Mouse (Mus musculus) embryonic facial prominence, embryonic 10.5 days (tissue): ENCODE measurements around the gene Hipk3. TPM values are rescaled to one million over a fixed set of nuclear protein-coding genes. Genes with fewer than 3 reads are reported as not detected.

ENCODE experiments used
- DNase-seq: peaks from one replicate; pipeline ENCODE4 v3.0.0-alpha.2; 2017; ENCODE audit warnings: low spot score
- H3K27ac ChIP-seq: fragments of 300-500 bp; sonication (generic); replicated peaks from 2 replicates; pipeline ENCODE4 v1.5.1; 2016; ENCODE audit warnings: mild to moderate bottlenecking
- H3K27me3 ChIP-seq: fragments of 300-500 bp; sonication (generic); replicated peaks from 2 replicates; pipeline ENCODE4 v1.6.1; 2016; ENCODE audit warnings: low read depth, mild to moderate bottlenecking; ENCODE audit not compliant: poor library complexity, severe bottlenecking
- H3K36me3 ChIP-seq: fragments of 300-500 bp; sonication (generic); replicated peaks from 2 replicates; pipeline ENCODE4 v1.6.1; 2016; ENCODE audit warnings: mild to moderate bottlenecking, moderate library complexity
- H3K4me1 ChIP-seq: fragments of 300-500 bp; sonication (generic); 2 replicates; pipeline ENCODE4 v1.6.1; 2016
- H3K4me3 ChIP-seq: fragments of 300-500 bp; sonication (generic); 2 replicates; pipeline ENCODE4 v1.5.1; 2016; ENCODE audit warnings: mild to moderate bottlenecking, moderate library complexity
- H3K9me3 ChIP-seq: fragments of 300-500 bp; sonication (generic); 2 replicates; pipeline ENCODE4 v1.6.1; 2016; ENCODE audit warnings: mild to moderate bottlenecking
- WGBS: fragments of 180-500 bp; shearing (Covaris S2); methylation state at CpG from one replicate; pipeline ENCODE4 v1.1.7; 2016; 5-methylcytosine and 5-hydroxymethylcytosine counted together
- polyA plus RNA-seq: library from polyadenylated mRNA; unstranded; fragments of >200 nt; fragmentation: Nextera tagmentation; extraction: Ambion mirVana; gene quantifications from 2 replicates; pipeline ENCODE4 v1.2.1, GENCODE M21; 2016

Hipk3 gene
- polyA plus RNA-seq, 1 experiment from 2014 or later: 10.6 TPM

DNA sequence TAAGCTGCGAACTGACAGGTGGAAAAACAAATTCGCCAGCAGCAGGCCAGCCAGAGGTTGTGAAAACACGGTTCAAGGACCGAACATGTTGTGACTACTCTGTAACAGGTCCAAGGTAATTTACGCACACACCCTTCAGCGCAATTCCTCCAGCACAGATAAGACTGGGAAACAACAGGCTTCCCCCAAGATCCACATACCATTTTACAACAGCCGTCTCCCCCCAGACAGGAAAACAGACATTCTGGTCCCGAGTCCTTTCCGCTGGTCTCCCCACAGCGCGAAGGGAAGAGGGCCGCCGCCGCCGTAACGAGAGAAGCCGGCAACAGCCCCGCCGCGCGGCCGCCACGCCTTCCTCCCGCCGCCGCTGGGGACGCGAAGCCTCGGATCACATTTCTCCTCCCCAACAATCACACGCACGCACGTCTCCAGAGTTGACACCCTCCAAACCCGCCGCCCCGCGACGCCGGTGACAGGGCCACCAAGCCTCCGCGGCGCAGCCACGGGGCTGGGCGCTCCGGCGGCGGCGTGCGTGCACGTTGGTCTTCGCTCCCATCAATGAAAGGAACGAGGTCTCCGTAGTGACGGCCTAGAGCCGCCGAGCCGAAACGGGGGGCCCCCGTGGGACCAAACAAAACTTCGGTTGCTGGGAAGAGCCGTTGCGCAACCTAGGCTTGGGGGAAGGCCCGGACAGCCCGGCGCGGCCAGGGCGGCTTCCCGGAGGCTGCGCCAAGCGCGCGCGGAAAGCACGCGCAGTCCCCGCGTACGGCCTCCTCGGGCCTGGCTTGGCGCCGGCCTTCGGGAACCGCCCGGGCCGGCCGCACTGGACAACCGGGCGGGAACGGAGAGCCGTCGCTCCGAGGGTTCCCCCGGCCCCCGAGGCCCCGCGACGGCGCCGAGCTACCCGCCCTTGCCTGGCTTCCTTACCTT lies 960 bp downstream of the Hipk3 start:
- peak overlapping the region; percentile 87 for H3K4me3 ChIP-seq
- no peaks in the 10 kb centered on the region for H3K9me3 ChIP-seq
- under 1% methylated on average over 99 of the region's 99 CpGs for WGBS

GRCm38 (mm10) chr2:104491221-104491795 lies 2.9 kb downstream of the Hipk3 start:
- 54% methylated on average over 2 of the region's 2 CpGs for WGBS
- H3K9me3 ChIP-seq: no peaks in the 10 kb centered on the region
- no peak for DNase-seq
- H3K4me1 ChIP-seq: peaks cover 29% of the 10 kb centered on the region
- H3K4me3 ChIP-seq: no peak overlapping the region
- H3K36me3 ChIP-seq: no peaks in the 10 kb centered on the region
- peaks cover 13% of the 10 kb centered on the region for H3K27me3 ChIP-seq
- H3K27ac ChIP-seq: no peak overlapping the region

More for the DNA sequence above, 960 bp downstream of the Hipk3 start:
- no peaks in the 10 kb centered on the region for H3K36me3 ChIP-seq
- peak; percentile 88 for DNase-seq
- peak overlapping the region; percentile 100 for H3K27ac ChIP-seq
- H3K4me1 ChIP-seq: peaks cover 32% of the 10 kb centered on the region
- peaks cover 23% of the 10 kb centered on the region for H3K27me3 ChIP-seq

DNA sequence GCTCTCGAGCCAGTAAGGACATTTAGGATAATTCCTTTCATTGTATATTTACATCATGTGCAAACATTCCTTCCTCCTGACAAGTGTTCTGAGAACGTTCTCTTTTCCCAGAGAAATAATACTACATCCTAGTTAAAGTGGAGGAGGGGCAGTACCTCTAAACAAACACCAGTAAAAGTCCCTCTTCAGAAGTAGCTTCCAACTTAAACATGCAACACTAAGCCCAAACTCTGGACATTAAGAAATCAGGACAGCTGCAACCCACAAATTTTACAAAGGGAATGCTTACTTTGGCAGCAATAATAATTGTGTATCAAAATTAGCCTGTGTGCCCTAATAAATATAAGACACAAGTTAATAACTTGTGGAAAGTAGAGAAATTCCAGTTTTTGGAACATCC lies 3.5 kb downstream of the Hipk3 start:
- Histone ChIP-seq H3K27ac (no peak overlapping the region), H3K9me3 (no peaks in the 10 kb centered on the region), H3K36me3 (no peaks in the 10 kb centered on the region), H3K4me1 (peaks cover 24% of the 10 kb centered on the region), H3K4me3 (no peak overlapping the region), H3K27me3 (peaks cover 8% of the 10 kb centered on the region)
- no peak for DNase-seq
- 69% methylated on average over 2 of the region's 2 CpGs for WGBS

DNA sequence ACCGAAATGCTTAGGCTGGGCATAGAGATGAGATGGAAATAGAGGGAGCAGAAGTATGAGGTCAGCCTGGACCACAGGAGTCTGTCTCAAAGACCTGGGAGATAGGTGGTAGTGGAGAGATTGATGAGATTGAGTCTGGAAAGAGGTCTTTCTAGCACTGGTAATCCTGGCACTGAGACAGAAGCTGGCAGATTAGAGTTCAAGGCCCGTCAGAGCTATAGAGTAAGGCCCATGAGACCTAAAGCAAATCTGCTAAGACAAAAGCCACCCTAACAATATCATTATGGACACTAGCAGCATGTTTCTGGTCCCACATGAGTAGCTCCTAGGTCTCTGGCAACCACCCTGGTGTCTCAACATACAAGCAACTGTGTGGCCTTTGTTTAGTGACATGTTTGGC lies 4.4 kb downstream of the Hipk3 start:
- Histone ChIP-seq H3K36me3 (no peaks in the 10 kb centered on the region), H3K4me1 (peaks cover 15% of the 10 kb centered on the region), H3K27me3 (no peaks in the 10 kb centered on the region), H3K4me3 (no peak overlapping the region), H3K9me3 (no peaks in the 10 kb centered on the region), H3K27ac (no peak overlapping the region)
- 90% methylated on average over 2 of the region's 2 CpGs for WGBS
- DNase-seq: no peak

GRCm38 (mm10) chr2:104484438-104484837 lies 9.8 kb downstream of the Hipk3 start:
- H3K27me3 ChIP-seq: no peaks in the 10 kb centered on the region
- no peaks in the 10 kb centered on the region for H3K9me3 ChIP-seq
- H3K27ac ChIP-seq: no peak overlapping the region
- no peak for DNase-seq
- WGBS: 76% methylated on average over 5 of the region's 5 CpGs
- no peaks in the 10 kb centered on the region for H3K4me1 ChIP-seq
- H3K36me3 ChIP-seq: peaks cover 4% of the 10 kb centered on the region; the same call in 1 of the 2 replicates
- no peak overlapping the region for H3K4me3 ChIP-seq

GRCm38 (mm10) chr2:104482156-104482555 lies 12.1 kb downstream of the Hipk3 start:
- DNase-seq: no peak
- no peak overlapping the region for H3K4me3 ChIP-seq
- no peaks in the 10 kb centered on the region for H3K4me1 ChIP-seq
- H3K9me3 ChIP-seq: no peaks in the 10 kb centered on the region
- H3K27me3 ChIP-seq: no peaks in the 10 kb centered on the region
- no peak overlapping the region for H3K27ac ChIP-seq
- peaks cover 4% of the 10 kb centered on the region; the same call in 1 of the 2 replicates for H3K36me3 ChIP-seq

- Histone ChIP-seq H3K36me3 (peaks cover 4% of the 10 kb centered on the region; the same call in 1 of the 2 replicates), H3K9me3 (no peaks in the 10 kb centered on the region), H3K27me3 (no peaks in the 10 kb centered on the region), H3K4me1 (no peaks in the 10 kb centered on the region), H3K4me3 (no peak overlapping the region), H3K27ac (no peak overlapping the region)
- WGBS: 87% methylated on average over 4 of the region's 4 CpGs
- DNase-seq: no peak
Measured at GRCm38 (mm10) chr2:104479054-104479453, 15.2 kb downstream of the Hipk3 start.

GRCm38 (mm10) chr2:104477398-104478015 lies 16.7 kb downstream of the Hipk3 start:
- Histone ChIP-seq H3K4me1 (no peaks in the 10 kb centered on the region), H3K9me3 (no peaks in the 10 kb centered on the region), H3K36me3 (peaks cover 4% of the 10 kb centered on the region; the same call in 1 of the 2 replicates), H3K27me3 (no peaks in the 10 kb centered on the region), H3K4me3 (no peak overlapping the region), H3K27ac (no peak overlapping the region)
- 85% methylated on average over 2 of the region's 2 CpGs for WGBS
- no peak for DNase-seq

DNA sequence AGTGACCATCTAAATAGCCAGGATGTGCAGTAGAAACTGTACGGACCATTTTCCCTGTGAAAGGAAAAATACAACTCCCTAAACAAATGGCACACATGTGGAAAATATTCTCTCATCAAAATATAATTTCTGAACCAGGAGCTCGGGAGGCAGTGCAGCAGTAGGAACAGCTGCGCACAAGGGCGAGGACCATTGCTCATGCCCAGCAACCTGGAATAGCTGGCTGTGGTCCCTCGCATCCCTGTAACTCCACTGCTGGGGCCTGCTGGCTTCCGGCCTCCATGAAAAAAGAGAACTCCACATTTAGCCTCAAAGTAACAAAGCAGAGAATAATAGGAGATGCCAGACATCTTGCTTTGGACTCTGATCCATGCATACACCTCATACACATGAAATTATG lies 22.2 kb downstream of the Hipk3 start:
- no peak overlapping the region for H3K27ac ChIP-seq
- no peaks in the 10 kb centered on the region for H3K9me3 ChIP-seq
- H3K4me1 ChIP-seq: 0 out of 2 replicates have a peak, but pooled peaks cover 6% of the 10 kb centered on the region
- H3K27me3 ChIP-seq: no peaks in the 10 kb centered on the region
- peaks cover 9% of the 10 kb centered on the region for H3K36me3 ChIP-seq
- no peak for DNase-seq
- 92% methylated on average over 6 of the region's 6 CpGs for WGBS
- H3K4me3 ChIP-seq: no peak overlapping the region

DNA sequence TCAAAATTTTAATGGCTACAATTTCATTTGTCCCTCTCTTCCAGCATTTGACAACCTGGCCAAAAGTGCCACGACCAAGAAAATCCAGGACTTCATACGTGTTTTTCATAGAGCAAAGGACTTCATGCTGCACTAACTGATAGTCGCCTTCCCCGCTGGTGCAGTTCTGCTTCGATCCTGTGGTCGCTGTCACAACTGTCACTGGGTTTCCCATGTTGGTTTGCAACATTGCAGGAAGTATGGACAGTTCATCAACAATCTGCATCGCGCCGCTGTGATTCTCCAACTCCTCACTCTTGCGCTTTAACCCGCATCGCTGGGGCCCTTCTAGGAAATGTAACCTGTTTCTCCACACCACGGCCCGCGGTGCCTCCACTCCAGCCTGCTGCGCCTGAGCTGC lies 23.1 kb downstream of the Hipk3 start:
- 95% methylated on average over 16 of the region's 16 CpGs for WGBS
- no peak for DNase-seq
- Histone ChIP-seq H3K4me1 (0 out of 2 replicates have a peak, but pooled peaks cover 6% of the 10 kb centered on the region), H3K27me3 (no peaks in the 10 kb centered on the region), H3K36me3 (peaks cover 9% of the 10 kb centered on the region), H3K9me3 (no peaks in the 10 kb centered on the region), H3K27ac (no peak overlapping the region), H3K4me3 (no peak overlapping the region)

GRCm38 (mm10) chr2:104470536-104470935 lies 23.7 kb downstream of the Hipk3 start:
- no peak for DNase-seq
- Histone ChIP-seq H3K4me1 (0 out of 2 replicates have a peak, but pooled peaks cover 6% of the 10 kb centered on the region), H3K27ac (no peak overlapping the region), H3K9me3 (no peaks in the 10 kb centered on the region), H3K27me3 (no peaks in the 10 kb centered on the region), H3K4me3 (no peak overlapping the region), H3K36me3 (peaks cover 9% of the 10 kb centered on the region)
- WGBS: 96% methylated on average over 6 of the region's 6 CpGs

- DNase-seq: no peak
- Histone ChIP-seq H3K27me3 (no peaks in the 10 kb centered on the region), H3K4me3 (no peak overlapping the region), H3K36me3 (peaks cover 9% of the 10 kb centered on the region), H3K9me3 (no peaks in the 10 kb centered on the region), H3K27ac (no peak overlapping the region), H3K4me1 (0 out of 2 replicates have a peak, but pooled peaks cover 6% of the 10 kb centered on the region)
- 85% methylated on average over 5 of the region's 5 CpGs for WGBS
Measured at GRCm38 (mm10) chr2:104468419-104468818, 25.8 kb downstream of the Hipk3 start.
